Mouse (Mus musculus): Measurements from ENCODE around the gene Ctnnb1.

The Ctnnb1 gene

GRCm38 (mm10) chr9:120926939-120927606, 1.9 kb upstream of the Ctnnb1 start:
- DNase-seq (ENCODE audit: low read depth, low spot score) = no peak

- DNase-seq (ENCODE audit: low read depth, low spot score) = no peak
Observed at GRCm38 (mm10) chr9:120930021-120930420, 1.0 kb downstream of the Ctnnb1 start.

GRCm38 (mm10) chr9:120930811-120931210, 1.8 kb downstream of the Ctnnb1 start:
- DNase-seq (ENCODE audit: low read depth, low spot score) = no peak

GRCm38 (mm10) chr9:120932371-120932770, 3.4 kb downstream of the Ctnnb1 start:
- no peak for DNase-seq (ENCODE audit: low read depth, low spot score)

- peak; percentile 93 for DNase-seq (ENCODE audit: low read depth, low spot score)
Observed at GRCm38 (mm10) chr9:120932797-120933586, 4.0 kb downstream of the Ctnnb1 start.

GRCm38 (mm10) chr9:120933587-120933885, 4.5 kb downstream of the Ctnnb1 start:
- no peak for DNase-seq (ENCODE audit: low read depth, low spot score)

GRCm38 (mm10) chr9:120933886-120934758, 5.1 kb downstream of the Ctnnb1 start:
- peak; percentile 33 for DNase-seq (ENCODE audit: low read depth, low spot score)

GRCm38 (mm10) chr9:120934821-120935633, 6.0 kb downstream of the Ctnnb1 start:
- DNase-seq (ENCODE audit: low read depth, low spot score) = peak; percentile 17

- DNase-seq (ENCODE audit: low read depth, low spot score) = no peak
Observed at GRCm38 (mm10) chr9:120935634-120935922, 6.6 kb downstream of the Ctnnb1 start.

GRCm38 (mm10) chr9:120936351-120936750, 7.3 kb downstream of the Ctnnb1 start:
- DNase-seq (ENCODE audit: low read depth, low spot score) = peak; percentile 47

- DNase-seq (ENCODE audit: low read depth, low spot score) = no peak
Observed at GRCm38 (mm10) chr9:120940858-120941257, 11.8 kb downstream of the Ctnnb1 start.

- DNase-seq (ENCODE audit: low read depth, low spot score) = no peak
Observed at GRCm38 (mm10) chr9:120943757-120944156, 14.7 kb downstream of the Ctnnb1 start.

GRCm38 (mm10) chr9:120944211-120944610, 15.2 kb downstream of the Ctnnb1 start:
- DNase-seq (ENCODE audit: low read depth, low spot score) = no peak

- no peak for DNase-seq (ENCODE audit: low read depth, low spot score)
Observed at GRCm38 (mm10) chr9:120946131-120946530, 17.1 kb downstream of the Ctnnb1 start.

- DNase-seq (ENCODE audit: low read depth, low spot score) = no peak
Observed at GRCm38 (mm10) chr9:120948832-120949231, 19.8 kb downstream of the Ctnnb1 start.

GRCm38 (mm10) chr9:120950761-120951160, 21.7 kb downstream of the Ctnnb1 start:
- no peak for DNase-seq (ENCODE audit: low read depth, low spot score)

GRCm38 (mm10) chr9:120951947-120952346, 22.9 kb downstream of the Ctnnb1 start:
- no peak for DNase-seq (ENCODE audit: low read depth, low spot score)

GRCm38 (mm10) chr9:120958051-120958450, 29.0 kb downstream of the Ctnnb1 start:
- no peak for DNase-seq (ENCODE audit: low read depth, low spot score)

GRCm38 (mm10) chr9:120958560-120958959, 29.5 kb downstream of the Ctnnb1 start:
- no peak for DNase-seq (ENCODE audit: low read depth, low spot score)

- DNase-seq (ENCODE audit: low read depth, low spot score) = no peak
Observed at GRCm38 (mm10) chr9:120959225-120959624, 30.2 kb downstream of the Ctnnb1 start.

GRCm38 (mm10) chr9:120960611-120961010, 31.6 kb downstream of the Ctnnb1 start:
- no peak for DNase-seq (ENCODE audit: low read depth, low spot score)

- no peak for DNase-seq (ENCODE audit: low read depth, low spot score)
Observed at GRCm38 (mm10) chr9:120961466-120961865, 32.5 kb downstream of the Ctnnb1 start.
